Mouse (Mus musculus) brain, embryonic 14.5 days (tissue): ENCODE results near the gene Lmx1a.

Source experiments
- CTCF ChIP-seq: fragments of 200-500 bp; IDR thresholded peaks from 2 replicates; pipeline ENCODE4 v1.5.1; 2012; ENCODE audit warnings: inconsistent platforms, mild to moderate bottlenecking, moderate library complexity, borderline replicate concordance; ENCODE audit not compliant: insufficient read depth, insufficient read length; ENCODE audit errors: extremely low read depth
- POLR2A ChIP-seq: fragments of 200-500 bp; IDR thresholded peaks from 2 replicates; pipeline ENCODE4 v1.6.1; 2012; ENCODE audit warnings: mild to moderate bottlenecking, inconsistent platforms, borderline replicate concordance; ENCODE audit not compliant: poor library complexity, insufficient read depth, insufficient read length, severe bottlenecking; ENCODE audit errors: extremely low read depth

- no peak for TF ChIP-seq POLR2A
- TF ChIP-seq CTCF, result no peak
Measured at GRCm38 (mm10) chr1:167752661-167753060, 63.6 kb downstream of the Lmx1a start.
